Mouse (Mus musculus) adrenal gland, postnatal 4 days (tissue): ENCODE data around the gene Crygb. TPM values are rescaled to one million over a fixed set of nuclear protein-coding genes. Genes with fewer than 3 reads are reported as not detected.

Experiments
- DNase-seq, 2 experiments: peaks; one replicate each; pipeline ENCODE4 v3.0.0; 2021 to 2022; ENCODE audit warnings: low spot score in 2 of 2, mixed read lengths in 2 of 2
- long read RNA-seq, 2 experiments: library from polyadenylated mRNA; stranded (forward); transcript quantifications; one replicate each; pipeline ENCODE4 v2.0.0; 2021
- total RNA-seq, 2 experiments: library from RNA; stranded (reverse); gene quantifications; 2 replicates each; pipeline ENCODE4 v1.2.3; 2021

The Crygb gene
- total RNA-seq = not detected
- long read RNA-seq, experiment 1 = 0 reads
- long read RNA-seq, experiment 2 = 0 reads

GRCm38 (mm10) chr1:65082188-65082587 is at the start of gene Crygb:
TSS of gene Crygb (minus strand) at chr1:65082288.
- DNase-seq = no peak

GRCm38 (mm10) chr1:65131671-65132070 is 49.6 kb upstream of the Crygb start:
- DNase-seq = no peak

GRCm38 (mm10) chr1:65130226-65130625 is 48.1 kb upstream of the Crygb start:
- DNase-seq = no peak

GRCm38 (mm10) chr1:65129634-65130180 is 47.6 kb upstream of the Crygb start:
- DNase-seq = no peak

GRCm38 (mm10) chr1:65122574-65123372 is 40.7 kb upstream of the Crygb start, which contains the start of gene D630023F18Rik:
TSS of gene D630023F18Rik (minus strand) at chr1:65123214.
- DNase-seq = no peak

GRCm38 (mm10) chr1:65119438-65119837 is 37.4 kb upstream of the Crygb start, which contains the start of gene Gm28845:
TSS of gene Gm28845 (minus strand) at chr1:65119558.
- DNase-seq = no peak

- no peak for DNase-seq
These were observed 36.2 kb upstream of the Crygb start for GRCm38 (mm10) chr1:65118150-65118913.

- no peak for DNase-seq
These were observed 31.6 kb upstream of the Crygb start for GRCm38 (mm10) chr1:65113536-65114172.

GRCm38 (mm10) chr1:65112807-65113196 is 30.7 kb upstream of the Crygb start:
- no peak for DNase-seq

GRCm38 (mm10) chr1:65112031-65112806 is 30.1 kb upstream of the Crygb start:
- DNase-seq = peak; percentile 27 to 55

- no peak for DNase-seq
These were observed 27.8 kb upstream of the Crygb start for GRCm38 (mm10) chr1:65109756-65110435.

- DNase-seq = no peak
These were observed 27.1 kb upstream of the Crygb start for GRCm38 (mm10) chr1:65109196-65109595.

- no peak for DNase-seq
These were observed 25.7 kb upstream of the Crygb start for GRCm38 (mm10) chr1:65107654-65108279.

- DNase-seq = no peak
These were observed 21.2 kb upstream of the Crygb start, which contains the start of gene Cryga for GRCm38 (mm10) chr1:65103273-65103672. TSS of gene Cryga (minus strand) at chr1:65103373.

GRCm38 (mm10) chr1:65096953-65097352 is 14.9 kb upstream of the Crygb start:
- no peak for DNase-seq

- no peak for DNase-seq
These were observed 9.5 kb upstream of the Crygb start for GRCm38 (mm10) chr1:65091566-65091965.

- no peak for DNase-seq
These were observed 8.3 kb upstream of the Crygb start for GRCm38 (mm10) chr1:65090370-65090769.

GRCm38 (mm10) chr1:65088567-65089356 is 6.7 kb upstream of the Crygb start:
- DNase-seq = no peak

- no peak for DNase-seq
These were observed 6.5 kb downstream of the Crygb start for GRCm38 (mm10) chr1:65075607-65076006.
